Mouse (Mus musculus): ENCODE measurements around the gene Rasal2.

Rasal2 gene

DNA sequence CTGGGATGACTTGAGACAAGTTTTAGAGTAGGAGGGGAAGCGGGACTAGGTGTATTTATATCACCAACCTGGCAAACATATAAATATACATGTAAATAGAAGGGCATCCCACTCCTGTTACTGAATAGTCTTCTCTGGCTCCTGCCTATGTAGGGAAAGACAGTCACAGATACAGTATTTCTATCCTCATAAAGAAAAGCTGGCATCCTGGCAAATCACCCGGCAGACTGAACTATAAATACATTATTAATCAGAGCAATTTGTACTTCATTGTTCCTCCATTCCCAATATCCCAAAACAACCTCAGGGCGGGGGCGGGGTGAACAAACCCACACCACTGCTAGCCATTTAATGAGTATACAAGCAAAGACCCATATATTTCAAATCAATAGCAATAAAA lies 26.7 kb upstream of the Rasal2 start:
- DNase-seq: no peak

DNA sequence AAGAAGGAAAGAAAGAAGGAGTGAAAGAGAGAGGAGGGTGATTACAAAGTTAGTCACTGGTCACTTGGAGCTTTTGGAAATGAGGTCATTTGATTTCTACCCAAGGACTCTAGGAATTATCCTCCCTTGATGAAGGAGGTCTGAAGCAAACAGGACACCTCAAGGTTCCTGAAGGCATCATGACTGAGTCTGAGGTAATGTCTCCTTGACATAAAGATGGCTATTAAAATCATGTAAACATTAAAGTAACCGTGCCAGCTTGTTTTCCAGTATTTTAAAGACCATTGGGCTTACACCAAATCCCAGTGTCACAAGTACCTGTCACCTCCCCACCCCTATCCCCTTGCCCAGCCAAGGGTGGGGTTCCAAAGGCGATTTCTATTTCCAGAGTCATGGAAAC lies 25.9 kb upstream of the Rasal2 start:
- DNase-seq: no peak

- no peak for DNase-seq
These were observed 23.5 kb upstream of the Rasal2 start for GRCm38 (mm10) chr1:157435926-157436325.

DNA sequence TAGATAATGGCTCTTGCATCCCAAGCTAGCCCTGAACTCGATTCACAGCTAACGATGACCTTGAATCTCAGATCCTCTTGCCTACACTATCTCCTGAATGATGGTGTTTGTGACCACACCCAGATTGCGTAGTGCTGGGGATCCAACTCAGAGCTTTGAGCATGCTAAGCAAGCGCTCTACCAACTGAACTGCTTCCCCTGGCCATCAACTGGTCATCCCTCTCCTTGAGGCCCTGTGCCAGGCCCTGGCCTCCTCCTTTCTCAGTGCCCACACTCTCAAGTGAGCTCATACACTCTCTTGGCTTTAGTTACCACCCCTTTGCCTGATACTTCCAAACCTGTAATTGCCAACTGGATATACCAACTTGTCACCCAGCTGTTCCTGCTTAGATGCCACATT lies 22.0 kb upstream of the Rasal2 start:
- DNase-seq: no peak

DNA sequence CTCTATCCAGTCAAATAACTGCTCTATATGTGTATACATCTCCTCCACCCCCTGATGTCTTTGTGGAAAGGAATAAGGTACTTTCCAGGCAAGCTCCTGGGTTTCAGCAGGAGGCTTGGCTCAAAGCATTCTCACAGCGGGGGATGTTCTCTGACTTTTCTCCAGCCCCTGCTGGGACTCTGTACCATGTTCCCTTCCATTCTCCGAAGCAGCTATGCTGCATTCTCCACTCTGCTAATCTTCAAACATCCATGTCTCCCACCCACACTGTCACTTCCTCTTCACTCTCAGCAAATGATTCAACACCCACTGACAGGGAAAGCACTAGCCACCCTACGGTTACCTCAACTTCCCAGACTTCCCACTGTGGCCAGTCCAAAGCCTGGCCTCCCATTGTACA lies 20.9 kb upstream of the Rasal2 start:
- no peak for DNase-seq

- no peak for DNase-seq
These were observed 16.0 kb upstream of the Rasal2 start for GRCm38 (mm10) chr1:157428366-157428765.

DNA sequence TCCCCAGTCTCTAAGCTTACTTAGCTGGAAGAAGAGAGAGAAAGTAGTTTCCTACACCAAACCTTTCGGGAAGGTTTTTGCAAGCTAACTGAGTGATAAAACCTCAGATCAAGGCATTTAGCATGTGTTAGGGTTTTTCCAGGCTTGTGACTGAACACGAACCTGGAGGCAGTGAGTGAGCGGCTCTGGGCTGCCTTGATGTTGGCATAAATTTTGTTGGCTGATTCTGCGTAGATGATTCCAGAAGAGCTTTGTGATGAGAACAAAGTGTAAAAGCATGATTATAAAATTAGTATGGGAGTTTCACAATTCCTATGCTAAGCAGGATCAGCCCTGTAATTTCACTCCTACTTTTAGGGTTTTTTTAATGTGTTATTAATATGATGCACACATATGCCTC lies 15.2 kb upstream of the Rasal2 start:
- no peak for DNase-seq

DNA sequence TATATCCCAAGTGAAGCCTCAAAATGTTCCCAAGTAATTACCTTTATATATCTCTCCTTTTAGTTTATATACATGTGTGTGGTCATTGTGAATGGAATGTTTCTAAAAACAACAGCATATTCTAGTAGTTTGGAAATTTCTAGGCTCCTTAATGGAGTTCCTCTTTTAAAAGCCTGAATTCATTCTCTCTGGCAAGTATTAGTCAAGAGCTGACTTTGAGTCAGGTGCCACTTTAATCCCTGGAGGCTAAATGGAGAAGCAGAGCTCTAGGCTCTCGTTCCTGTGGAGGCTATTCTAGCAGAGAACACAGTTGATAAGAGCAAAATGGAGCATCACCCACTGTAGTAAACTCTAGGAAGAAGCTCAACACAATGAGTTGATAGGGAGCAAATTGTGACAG lies 14.5 kb upstream of the Rasal2 start:
- DNase-seq: no peak

GRCm38 (mm10) chr1:157425741-157426427 lies 13.5 kb upstream of the Rasal2 start:
- DNase-seq: peak; percentile 41

- peak; percentile 28 to 46 for DNase-seq
These were observed 5.5 kb upstream of the Rasal2 start for GRCm38 (mm10) chr1:157417861-157418260.

GRCm38 (mm10) chr1:157417414-157417813 lies 5.0 kb upstream of the Rasal2 start:
- DNase-seq: no peak

DNA sequence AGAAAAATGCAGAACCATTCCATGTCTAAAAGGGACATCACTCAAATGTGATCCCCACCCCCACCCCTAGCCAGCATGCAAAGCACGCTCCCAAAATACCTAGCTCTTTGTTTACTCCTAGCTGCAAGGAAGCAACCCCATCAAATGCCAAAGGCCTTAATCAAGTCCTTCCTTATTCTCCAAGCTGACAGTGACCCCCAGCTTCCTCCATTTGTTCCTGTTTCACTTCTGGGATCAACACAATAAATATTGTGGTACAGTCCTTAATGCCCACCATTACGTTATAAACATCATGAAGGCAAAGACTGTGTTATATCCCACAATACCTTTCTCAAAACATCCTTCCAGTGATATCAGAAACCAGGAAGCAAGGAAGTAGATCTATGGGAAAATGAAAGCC lies 4.2 kb upstream of the Rasal2 start:
- DNase-seq: no peak

DNA sequence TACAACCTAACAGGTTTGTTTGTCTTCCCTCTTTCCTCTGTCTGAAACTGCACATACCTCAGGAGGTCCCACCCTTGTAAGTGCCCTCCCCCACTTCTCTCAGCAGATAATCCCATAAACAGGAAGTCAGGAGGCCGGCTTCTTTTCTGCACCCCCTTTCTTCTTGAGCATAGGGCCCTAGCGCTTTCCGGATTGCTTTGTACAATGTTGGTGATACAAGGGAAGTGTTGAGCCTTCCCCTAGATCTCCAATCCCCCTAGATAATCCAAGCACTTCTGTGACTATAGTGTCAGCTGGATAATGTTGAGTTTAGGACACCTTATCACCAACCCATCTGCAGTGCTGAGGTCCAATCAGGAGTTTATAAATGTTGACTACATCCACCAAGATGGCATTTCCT lies 3.4 kb upstream of the Rasal2 start:
- no peak for DNase-seq

DNA sequence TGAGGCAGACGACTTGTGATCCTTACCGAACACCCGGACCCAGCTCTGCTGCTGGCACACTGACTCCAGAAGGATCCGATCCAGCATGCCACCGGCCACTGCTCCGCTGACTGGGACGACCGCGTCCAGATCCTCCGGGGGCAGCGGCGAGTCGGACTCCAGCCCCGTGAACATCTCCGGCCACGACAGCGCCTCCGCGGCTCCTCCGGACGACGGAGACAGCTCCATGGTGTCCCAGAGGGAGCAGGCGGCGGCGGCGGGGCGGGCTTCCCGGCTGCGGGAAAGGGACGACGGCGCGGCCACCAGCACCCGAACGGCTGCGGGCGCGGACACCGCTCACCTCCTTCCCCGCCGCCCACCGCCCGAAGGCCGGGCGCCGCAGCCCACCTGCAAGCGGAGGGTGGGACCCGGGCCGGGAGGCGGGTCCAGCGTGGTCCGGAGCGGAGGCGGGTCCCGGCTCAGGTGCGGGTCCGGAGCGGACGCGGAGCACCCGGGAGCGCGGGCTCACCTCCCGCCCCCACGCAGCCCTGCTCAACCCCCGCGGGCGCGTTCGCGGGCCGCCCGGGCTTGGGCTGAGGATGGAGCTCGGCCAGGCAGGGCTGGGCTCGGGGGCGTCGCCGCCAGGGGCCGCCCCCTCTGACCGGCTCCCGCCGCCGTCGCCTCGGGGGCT lies 549 bp downstream of the Rasal2 start:
- DNase-seq: peak; percentile 77 to 79

DNA sequence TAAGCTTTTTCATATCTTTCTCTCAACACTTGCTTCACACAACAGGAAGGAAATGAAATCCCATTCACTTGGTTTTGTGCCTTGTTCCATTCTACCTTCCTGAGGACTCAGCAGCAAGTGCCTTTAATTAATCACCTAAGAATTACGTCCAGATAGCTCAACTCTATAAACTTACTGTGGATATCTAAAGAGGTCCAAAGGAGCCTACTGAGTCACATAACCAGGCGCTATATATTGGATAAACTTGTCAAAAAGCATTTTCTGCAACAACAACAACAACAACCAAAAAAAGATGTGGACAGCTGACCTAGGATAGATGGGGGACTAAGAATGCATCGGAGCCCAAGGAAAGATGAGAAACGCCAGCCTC lies 1.1 kb downstream of the Rasal2 start:
- DNase-seq: no peak

- no peak for DNase-seq
These were observed 1.5 kb downstream of the Rasal2 start for GRCm38 (mm10) chr1:157410937-157411336.

DNA sequence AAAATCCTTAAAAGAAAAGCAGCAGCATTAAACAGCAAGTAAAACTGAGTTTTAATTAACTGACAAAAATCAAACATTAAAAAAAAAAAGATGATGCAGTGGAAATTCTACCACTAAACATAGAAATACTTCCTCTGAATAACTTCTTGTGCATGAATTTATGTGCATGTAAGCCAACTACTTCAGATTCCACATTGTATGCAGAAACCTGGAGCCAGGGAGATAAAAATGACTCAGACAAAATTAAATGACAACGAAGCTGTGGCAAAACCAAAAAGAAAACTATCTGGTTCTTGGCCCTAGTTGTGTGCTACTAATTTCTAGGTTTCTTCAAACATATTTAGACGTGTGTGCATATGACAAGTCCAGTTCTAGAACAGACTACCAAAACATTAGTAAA lies 2.7 kb downstream of the Rasal2 start:
- no peak for DNase-seq

DNA sequence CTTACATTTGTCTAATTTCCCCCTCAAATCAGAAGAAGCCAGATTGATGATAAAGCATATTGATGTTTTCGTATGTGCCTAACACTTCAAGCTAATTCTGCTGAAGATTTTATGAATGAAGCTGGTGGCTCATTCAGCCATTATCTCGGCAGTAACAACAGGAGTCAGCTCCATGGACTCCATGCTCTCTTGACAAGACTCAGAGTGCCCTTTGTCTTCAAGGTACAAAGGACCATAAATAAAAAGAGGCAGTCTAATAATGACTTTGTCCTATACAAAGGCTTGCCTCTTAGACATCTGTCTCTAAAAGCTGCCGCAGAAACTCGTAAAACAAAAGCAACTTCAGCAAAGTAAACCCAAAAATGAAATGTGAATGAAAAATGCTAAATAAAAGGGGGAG lies 24.4 kb downstream of the Rasal2 start:
- DNase-seq: no peak

- DNase-seq: no peak
These were observed 31.7 kb downstream of the Rasal2 start for GRCm38 (mm10) chr1:157380694-157381093.

GRCm38 (mm10) chr1:157370397-157370796 lies 42.0 kb downstream of the Rasal2 start:
- no peak for DNase-seq

GRCm38 (mm10) chr1:157368316-157368715 lies 44.1 kb downstream of the Rasal2 start:
- DNase-seq: no peak

DNA sequence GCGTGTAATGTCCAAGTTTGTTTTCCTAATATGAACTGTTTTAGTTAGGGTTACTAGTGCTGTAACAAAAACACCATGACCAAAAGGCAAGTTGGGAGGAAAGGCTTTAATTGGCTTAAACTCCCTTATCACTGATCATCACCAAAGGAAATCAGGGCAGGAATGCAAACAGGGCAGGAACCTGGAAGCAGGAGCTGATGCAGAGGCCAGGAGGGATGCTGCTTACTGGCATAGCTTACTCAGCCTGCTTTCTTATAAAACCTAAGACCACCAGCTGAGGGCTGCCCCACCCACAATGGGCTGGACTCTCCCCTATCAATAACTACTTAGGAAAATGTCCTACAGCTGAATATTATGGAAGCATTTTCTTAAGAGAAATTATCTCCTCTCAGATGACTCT lies 65.7 kb downstream of the Rasal2 start:
- no peak for DNase-seq

- DNase-seq: no peak
These were observed 68.9 kb downstream of the Rasal2 start for GRCm38 (mm10) chr1:157343519-157343918.

GRCm38 (mm10) chr1:157334834-157335233 lies 77.6 kb downstream of the Rasal2 start:
- DNase-seq: no peak

GRCm38 (mm10) chr1:157328068-157328467 lies 84.3 kb downstream of the Rasal2 start:
- no peak for DNase-seq
